Mouse (Mus musculus): ENCODE measurements at regions not wholly inside any gene's neighbourhood (a gene's known extent, or its start where the extent isn't known, plus 50 kb on each side); places are given as distances from the start of the nearest gene placed in this dataset.

DNA sequence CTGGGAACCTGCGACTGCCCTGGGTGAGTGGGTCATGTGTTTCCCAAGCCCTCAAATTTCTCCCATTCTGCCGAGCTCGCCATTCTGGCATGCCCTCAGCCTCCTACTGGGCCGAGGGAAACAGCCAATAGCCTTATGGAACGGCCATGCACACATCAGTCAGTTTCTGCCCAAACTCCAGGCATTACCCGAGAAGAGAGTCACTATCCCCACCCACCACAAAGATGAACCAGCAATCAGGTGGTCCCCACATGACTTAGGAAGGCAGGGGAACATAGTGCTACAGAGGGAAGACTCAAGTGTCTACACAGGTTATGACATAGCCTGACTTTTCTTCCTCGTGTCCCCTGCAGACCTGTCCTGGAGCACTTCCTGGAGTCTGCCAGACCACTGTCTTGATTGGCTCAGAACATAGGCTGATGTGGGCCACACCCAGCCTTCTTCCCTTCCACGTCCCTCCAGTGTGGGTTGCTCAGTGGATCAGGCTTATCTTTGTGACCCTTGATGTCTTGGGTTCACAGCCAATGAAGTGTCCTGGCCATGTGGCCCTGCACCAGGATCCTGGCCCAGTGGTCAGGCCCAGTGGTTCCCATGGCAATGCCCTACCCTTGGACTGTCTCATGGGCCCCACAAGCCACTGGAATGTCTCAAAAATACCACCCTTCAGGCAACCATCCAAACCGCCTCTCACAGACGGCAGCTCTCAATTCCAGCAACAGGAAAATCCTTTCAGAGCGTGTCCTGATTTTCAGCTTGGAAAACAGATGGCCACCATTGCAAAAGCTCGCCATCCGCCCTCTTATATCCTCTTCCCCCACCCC, 58.0 kb downstream of the Irf2bpl start:
- TF ChIP-seq CTCF (IDR thresholded peaks at IDR 0.05; ENCODE audit: insufficient read depth, low read length): no peak
- TF ChIP-seq POLR2A (IDR thresholded peaks at IDR 0.05; ENCODE audit: borderline replicate concordance, extremely low read depth, low read depth, low read length): no peak
